Mouse (Mus musculus): Measurements from ENCODE around the gene Hist1h4i.

DNA sequence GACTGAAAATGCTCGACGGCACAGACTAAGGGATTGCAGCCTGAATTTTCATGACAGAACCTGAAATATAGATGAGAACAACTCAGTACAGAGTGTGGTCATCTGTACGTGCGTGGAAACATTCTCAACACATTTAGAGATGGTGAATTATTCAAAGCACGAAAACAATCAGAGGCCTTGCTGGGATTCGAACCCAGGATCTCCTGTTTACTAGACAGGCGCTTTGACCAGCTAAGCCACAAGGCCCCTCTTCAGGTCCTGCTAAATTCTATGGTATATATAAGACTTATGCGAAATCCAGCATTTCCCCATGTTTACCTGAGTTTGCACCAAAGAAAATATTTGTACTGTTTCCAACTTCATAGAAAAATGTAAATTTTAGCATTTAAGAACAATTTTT is 11.2 kb downstream of the Hist1h4i start:
- TF ChIP-seq CTCF (IDR thresholded peaks at IDR 0.05; ENCODE audit: low read depth, low read length) (no peak), POLR2A (IDR thresholded peaks at IDR 0.05; ENCODE audit: extremely low read depth, insufficient read depth, low read length) (no peak)

Data from liver, adult 2 months (tissue).